Mouse (Mus musculus) spleen, postnatal 36 days (tissue): ENCODE data around the gene Kcnj8.

Experiments used
- DNase-seq, 2 experiments: peaks; one replicate each; pipeline ENCODE4 v3.0.0; 2022; ENCODE audit warnings: low spot score in 2 of 2, mixed read lengths in 1 of 2

Kcnj8 gene

DNA sequence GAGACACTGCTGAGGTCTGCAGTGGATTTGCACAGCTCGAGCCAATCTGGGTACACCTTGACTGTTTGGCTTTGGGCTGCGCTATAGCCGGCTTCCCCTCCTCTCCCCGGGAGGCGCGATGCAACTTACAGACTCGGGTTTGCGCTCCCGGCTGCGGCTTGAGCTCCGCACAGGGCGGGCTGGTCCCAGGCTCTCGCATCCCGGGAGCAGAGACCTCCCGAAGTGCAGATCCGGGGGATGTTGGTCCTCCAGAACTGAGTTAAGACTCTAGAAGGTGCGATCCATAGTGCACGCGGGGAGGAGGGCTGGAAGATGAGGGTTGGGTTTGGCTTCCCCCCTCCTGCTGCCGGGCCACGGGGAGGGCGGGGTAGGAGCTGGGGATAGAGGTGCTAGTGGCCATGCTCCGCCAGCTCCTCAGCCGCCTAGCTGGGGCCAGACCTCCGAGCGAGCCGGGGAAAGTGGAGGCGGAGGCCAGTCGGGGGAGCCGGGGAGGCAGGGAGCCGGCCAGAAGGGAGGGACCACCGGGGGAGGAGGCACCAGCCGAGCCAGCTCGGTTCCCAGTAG, at the start of gene Kcnj8:
Gene Kcnj8 (minus strand): TSS at position 560 of the 564 bp plus-strand sequence.
- DNase-seq = peak; percentile 25 to 30

DNA sequence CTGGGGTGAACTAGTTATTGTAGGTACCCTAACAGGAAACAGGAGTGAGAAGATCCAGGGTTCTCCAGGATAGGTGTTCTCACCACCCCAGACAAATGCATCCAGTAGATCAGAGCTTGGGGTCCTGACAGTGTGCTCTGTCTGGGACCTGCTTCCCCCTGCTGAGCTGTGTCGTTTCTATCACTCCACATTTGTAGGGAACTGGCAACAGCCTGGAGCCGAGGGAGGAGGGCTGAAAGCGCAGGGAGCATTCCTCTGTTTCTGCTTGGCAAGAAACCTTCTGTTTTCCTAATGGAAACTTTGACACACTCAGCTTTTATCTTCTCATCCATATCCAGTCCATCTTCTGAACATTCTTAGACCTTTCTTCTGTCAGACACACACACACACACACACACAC, 45.2 kb upstream of the Kcnj8 start:
- DNase-seq = no peak

DNA sequence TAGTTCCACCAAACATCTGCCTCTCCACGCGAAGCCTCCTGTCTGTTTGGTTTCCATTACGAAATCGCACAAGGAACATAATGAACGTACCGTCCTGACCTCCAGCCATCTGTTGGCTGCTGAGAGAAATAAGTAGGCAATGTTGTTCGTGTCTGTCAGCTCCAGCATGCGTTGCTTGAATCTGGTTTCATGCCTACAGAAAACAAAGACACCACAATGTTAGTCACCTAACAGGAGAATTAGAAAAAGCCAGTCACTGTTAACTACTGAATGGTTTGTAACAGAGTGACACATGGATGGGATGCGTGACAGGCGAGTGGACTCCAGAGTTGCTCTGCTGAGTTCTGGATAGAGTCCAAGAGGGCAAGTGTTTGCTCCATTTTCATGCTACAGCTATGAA, 42.9 kb upstream of the Kcnj8 start:
- no peak for DNase-seq

DNA sequence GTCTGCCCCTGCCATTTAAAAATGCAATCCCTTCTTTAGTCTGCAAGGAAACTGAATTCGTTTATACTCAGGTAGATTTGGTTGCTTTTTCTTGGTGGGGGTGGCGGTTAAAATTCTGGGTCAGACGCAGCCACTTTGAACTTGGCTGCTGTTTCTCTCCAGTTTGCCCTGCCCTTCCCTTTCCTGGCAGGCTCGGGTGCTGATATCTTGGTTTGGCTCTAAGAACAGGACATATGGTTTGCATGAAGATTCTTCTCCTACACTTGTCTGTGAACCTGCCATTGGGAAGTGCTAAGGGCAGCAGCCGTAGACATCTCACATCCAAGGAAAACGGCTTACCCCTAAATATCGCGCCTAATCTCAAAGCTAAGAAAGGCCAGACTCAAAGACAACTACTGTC, 41.0 kb upstream of the Kcnj8 start:
- no peak for DNase-seq

DNA sequence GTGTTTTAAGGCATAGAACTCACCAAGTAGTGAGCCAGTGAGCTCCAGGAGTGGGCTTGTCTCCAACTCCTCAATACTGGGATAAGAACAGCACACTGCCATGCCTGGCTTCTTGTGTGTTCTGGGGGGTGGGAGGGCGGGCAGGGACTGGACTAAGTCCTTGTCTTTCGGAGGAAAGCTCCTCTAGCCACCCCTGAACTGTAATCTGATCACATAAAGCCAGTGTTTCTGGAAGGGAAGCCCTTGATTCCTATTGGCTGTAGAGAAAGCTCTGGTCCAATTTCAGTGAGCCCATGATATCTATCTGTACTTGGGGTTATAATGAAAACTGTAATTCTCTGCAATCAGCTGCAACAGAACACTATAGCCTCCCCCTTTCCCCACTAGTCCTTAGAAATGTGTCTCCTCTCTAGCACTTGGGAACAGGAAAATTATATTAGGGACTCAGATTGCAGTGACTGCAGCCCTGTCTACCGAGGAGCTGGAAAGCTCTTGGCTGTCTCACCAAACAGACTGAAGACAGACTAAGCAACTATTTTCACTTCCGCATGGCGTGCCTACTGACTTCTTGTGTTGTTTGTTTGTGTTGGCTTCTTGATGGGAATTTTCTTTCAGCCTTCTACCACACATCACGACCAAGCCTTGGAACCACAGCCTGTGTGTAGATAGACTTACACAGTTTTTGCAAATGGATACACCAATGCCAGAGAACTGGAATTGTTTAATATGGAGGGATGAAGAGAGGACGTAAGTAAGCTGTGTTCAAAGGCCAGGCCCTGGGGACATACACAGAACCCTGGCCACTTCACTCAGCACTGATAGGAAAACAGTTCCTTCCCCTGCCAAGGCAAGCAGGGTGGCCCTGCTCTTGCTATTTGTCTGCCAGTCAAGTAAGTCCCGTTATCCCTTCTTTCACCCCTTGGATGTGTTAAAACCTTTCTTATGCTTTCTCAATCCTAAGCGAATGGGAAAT, 38.3 kb upstream of the Kcnj8 start:
- DNase-seq = no peak

DNA sequence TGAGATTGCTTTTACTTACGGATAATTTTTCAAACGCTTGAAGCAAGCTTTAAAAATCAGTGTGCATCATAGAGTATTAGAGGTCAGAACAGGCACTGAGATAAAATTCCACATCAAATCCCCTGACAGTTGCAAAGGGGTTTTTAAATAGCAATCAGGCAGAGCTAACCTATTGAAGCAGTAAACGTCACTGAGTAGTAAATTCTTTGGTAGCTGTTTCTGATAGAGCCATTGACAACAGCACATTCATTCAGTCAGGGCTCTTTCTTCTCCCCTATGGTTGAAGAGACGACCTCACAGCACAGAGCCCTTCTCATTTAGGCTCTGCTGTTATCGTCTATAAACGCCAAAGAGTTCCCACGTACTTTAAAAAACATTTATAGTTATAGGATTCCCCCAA, 35.7 kb upstream of the Kcnj8 start:
- no peak for DNase-seq

DNA sequence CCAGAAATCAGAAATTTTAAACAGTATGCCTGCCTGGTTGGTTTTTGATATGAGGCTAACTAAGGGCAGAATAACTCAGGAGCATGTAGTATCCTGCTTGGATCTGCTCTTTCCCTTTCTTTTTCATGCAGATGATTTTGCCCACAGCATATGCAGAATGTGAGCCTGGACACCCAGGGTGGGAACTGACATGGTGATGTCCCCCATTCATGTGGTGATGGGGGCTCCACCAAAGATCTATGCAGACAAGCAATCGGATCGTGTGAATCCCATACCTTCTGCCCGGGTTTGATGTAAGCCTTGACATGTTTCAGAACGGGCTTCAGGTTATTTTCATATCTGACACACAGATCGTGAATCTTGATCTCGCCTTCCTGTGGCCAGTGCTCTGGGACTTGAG, 31.4 kb upstream of the Kcnj8 start:
- DNase-seq = no peak

DNA sequence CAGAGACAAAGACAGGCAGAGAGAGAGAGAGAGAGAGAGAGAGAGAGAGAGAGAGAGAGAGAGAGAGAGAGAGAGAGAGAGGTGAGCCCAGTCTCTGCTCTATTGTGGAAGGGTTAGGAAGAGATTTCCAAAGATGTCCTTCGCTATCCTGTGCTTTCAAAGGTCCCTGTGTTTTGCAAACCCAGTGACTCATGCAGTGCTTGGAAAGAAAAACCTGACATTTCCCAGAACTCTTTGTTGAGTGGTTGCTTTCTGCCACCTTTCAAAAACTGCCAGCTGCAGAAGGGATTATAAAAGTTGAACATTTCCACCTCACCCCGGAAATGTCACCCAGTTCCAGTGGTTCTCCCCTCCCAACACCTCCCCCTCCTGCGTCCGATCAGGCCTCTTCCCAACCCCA, 7.4 kb upstream of the Kcnj8 start:
- DNase-seq = no peak

DNA sequence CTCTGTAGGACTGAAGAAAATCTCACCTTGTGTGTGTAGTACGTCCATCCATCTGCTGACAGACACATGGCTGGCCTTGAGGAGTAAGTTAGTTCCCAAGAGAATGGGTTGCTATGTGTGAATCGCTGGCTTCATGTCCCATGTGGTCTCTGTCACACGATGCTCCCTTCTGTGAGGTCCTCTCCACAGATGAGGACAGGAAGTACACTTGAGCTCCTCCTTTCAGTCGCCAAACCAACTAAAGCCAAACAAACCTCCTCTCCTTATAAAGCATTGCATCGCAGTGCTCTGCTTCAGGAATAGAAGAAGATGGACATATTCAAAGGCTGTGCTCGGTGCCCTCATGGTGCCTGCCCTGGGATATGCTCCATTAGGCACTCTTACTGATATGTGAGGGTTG, 6.4 kb upstream of the Kcnj8 start:
- no peak for DNase-seq

DNA sequence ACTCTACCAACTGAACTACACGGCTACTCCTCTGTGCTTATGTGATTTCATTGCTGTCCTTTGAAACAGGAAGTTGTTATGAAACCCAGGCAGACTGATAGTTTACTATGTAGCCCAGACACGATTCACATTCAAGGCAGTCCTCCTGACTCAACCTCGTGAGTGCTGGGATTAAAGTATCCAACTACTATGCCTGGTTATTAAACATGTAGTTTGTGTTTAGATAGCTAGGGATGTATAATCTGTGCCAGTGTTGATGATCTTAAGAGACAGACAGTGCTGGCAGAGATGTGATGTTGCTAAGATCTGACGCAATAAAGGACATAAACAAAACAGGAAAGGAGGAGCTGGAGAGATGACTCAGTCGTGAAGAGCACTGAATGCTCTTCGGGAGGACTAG, 1.5 kb upstream of the Kcnj8 start:
- no peak for DNase-seq

DNA sequence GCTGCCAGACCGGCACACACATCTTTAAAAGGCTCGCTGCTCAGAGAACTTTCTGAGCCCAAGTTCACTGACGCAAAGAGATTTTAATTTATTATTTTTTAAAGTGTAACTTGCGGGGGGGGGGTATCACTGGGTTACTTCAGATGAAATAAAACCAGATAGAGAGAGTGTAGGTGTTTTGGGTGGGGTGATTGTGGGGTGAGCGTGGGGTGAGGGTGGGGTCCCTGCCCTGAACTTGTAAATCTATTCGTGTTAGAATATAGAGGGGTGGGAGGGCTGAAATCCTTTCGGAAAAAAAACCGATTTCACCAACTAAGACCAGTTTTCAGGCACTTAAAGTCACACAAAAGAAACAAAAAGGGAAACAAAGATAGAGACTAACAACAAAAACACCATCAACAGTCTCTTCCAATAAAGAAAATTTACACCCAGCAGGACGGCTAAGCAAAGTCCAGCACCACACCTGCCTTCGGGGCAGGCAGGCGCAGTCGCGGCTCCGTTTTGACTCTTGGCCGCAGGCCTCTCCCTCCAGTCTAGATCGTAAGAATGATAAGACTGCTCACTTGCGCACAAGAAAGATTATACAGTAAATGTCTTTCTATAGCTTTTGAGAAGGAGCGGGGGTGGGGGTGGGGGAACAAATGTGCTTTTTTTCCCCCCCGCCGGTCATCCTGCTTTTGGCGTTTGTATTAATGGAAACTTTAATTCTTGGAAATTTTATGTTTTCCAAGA, 381 bp upstream of the Kcnj8 start:
- DNase-seq = no peak

DNA sequence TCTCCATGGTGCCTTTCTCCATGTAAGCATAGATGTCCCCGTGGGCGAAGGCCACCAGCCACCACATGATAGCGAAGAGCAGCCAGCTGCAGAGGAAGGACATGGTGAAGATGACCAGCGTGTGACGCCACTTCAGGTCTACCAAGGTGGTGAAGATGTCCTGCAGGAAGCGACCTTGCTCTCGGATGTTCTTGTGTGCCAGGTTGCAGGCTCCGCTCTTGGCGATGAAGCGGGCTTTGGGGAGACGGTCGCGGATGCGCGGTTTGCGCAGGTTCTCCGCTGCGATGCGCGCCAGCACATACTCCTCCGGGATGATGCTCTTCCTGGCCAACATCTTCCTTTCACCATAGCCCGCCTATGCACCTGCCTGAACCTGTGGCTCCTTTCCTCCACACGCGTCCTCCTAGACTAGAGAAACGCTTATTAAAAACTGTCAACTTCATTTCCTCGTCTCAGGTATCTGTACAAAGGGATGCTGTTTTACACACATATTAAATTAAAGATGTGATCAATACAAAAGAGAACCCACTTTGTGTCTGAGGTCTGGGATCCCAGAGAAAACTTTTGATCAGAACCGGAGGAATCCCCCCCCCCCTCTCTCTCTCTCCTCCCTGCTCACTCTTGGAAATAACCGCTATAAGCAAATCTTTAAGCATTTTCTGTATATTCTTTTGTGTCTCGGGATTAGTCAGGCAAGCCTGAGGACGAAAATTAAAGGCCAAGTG, 1.2 kb downstream of the Kcnj8 start:
- no peak for DNase-seq

DNA sequence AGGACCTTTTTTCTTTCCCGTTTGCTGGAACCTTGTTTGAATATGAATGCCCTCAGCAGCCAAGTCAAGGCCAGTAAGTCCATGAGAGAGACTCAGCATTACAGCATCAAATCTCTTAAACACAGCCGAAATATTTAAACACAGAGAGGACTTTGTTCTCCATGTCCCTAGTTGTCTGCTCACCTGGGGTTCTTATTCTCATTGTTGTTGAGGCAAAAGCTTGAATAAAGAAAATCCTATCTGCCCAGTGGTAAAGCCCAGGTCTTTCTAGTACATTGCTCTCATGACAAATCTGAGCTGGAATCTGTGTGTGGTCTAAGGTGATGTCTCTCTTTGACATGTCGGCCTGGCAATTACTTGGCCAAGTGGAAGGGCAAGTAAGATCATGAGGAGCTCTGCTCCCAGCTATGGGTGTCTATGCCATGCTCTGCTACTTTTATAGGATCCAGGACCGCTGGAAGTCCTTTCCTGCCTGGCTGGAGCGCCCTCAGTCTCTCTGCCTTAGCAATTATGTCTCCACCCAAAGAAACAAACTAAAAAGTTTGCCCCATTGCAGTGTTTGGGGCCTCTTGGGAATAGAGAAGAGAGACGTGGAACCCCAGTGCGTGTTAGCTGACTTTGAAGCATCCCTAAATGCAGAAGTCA, 2.6 kb downstream of the Kcnj8 start:
- DNase-seq = no peak

DNA sequence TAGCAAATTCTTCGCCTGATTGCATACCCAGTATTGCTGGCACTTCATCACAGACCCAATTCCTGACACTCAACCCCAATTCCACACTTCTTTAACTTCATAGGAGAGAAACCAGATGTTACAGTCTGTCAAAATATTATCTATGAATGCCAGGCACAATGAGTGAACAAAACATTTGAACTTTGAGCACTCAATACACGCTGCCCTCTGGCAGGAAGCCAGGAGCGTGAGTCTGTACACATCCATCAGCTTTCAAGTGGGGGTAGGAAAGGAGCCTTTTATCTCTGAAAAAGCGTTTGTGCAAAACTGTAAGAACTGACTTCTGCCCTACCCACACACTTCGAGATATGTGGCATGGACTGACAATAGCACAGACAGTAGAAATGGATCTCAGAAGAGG, 4.0 kb downstream of the Kcnj8 start:
- peak in 1 of 2 experiments; percentile 19 for DNase-seq

DNA sequence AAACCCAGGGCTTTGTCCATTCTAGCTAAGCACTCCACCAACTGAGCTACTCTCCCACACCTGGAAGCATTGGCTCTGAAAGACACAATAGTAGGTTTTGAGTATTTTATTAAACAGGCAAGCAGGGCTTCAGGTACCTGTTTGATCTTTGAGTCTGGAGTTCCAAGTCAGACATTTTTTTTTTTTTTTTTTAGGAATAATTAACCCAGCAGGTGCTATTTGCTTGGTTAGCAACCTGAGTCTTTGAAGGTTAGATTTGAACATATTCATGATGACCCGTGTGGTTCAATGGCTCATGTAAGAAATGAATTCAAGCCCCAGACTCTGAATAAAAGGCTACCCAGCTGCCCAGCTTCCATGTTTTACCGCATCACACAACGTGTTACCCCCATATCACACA, 6.7 kb downstream of the Kcnj8 start:
- no peak for DNase-seq

DNA sequence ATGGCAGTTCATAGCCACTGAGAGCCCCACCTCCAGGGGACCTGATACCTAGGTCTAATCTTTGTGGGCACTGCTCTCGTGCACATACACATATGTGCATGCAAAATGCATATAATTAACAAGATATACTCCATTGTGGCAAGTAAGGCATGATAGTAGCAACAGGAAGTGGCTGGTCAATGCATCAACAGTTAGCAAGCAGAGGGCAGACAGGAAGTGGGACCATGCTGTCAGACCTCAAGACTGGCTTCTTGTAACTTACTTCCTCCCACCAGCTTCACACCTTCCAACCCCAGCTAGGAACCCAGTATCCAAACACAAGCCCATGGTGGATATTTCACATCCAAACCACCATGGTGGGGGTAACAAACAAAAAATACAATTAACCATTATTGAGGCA, 10.3 kb downstream of the Kcnj8 start:
- DNase-seq = peak in 1 of 2 experiments; percentile 16

DNA sequence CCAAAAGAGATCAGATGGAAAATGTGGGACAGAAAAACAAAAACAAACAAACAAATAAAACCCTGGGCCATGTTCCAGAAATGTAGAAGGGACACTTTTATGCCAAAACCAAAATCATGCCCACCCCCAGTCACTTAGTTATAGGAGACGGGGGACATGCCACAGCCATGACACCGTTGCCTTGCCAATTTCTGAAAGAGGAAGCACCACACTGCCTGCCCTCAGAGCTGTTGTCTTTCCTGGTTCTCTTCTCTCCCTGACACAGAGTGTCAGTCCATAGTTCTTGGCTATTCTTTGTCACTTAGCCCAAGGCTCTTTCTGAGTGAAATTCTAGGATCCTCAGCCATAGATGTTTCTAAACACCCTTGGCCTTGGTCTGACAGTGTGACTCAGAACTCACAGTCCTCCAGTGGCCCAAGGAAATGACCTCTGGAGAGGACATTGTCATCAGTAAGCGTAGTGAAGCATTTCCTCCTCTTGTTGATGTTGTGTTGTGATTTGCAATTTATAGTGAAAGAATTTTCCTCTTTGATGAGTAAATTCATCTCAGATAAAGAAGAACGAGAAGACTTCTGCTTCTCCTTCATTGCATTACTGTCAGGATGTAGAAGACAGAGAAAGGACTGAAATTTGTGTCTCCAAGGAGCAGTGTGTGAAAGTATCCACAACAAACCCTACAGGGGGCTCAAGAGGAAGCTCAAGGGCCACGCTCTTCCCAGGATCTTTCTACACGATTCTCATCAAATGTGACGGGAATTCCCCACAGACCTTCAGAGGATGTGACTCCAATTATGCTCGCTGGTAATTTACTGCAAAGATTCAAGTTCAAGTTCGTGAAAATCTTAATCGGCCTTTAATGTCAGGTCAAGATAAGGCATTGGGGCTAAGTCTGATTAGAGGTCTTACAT, 12.4 kb downstream of the Kcnj8 start:
- no peak for DNase-seq

DNA sequence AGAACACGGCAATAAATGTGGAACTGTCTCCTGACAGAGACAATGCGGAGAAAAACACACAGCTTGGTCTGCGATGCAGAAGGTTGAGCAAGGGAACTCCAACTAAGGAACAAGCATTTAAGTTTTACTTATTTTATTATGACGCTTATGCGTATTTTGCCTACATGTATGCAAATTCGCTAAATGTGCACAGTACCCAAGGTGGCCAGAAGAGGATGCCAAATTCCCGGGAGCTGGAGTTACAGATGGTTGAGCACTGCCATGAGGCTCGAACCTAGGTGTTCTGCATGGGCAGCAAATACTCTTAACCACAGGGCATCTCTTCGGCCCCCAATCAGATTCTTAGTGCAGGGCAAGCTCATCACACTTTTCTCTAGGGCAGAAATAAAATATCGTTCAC, 13.3 kb downstream of the Kcnj8 start:
- DNase-seq = no peak

DNA sequence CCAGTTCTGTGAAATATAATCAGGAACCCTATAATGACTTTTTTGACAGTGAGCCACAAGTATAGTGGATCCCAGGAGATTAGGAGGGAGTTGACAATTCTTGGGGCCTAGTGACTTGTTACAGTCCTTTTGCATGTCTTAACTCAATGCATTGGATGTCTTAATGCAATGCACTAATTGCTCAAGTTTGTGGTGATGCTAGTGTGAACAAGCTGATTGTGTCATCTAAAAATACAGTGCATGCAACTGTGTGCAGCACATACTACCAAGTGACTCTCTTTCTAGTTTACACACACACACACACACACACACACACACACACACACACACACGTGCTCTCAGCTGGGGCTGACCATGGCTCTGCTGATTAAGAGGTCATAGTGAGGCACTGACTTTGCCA, 15.4 kb downstream of the Kcnj8 start:
- no peak for DNase-seq

DNA sequence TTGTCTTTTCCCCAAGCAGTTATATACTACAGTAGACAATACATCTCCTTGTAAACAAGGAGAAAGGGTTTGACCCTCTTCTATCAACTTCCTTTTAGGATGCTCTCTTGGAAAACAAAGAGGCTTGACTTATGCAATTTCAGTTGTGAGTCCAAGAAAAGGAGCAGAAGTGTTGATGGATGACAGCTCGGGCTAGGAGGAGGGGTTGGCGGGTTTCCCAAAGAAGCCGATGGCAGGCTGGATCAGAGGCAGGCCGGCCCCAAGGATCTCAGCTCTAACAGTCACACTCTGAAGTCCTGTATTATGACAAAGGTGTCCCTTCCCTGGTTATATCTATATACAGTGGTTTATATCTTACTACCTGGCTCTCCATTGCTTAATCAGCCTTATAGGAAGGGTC, 19.9 kb downstream of the Kcnj8 start:
- DNase-seq = no peak
